Mouse (Mus musculus): ENCODE measurements at regions not wholly inside any gene's neighbourhood (a gene's known extent, or its start where the extent isn't known, plus 50 kb on each side); places are given as distances from the start of the nearest gene placed in this dataset.
A peak's percentile ranks its signal among the peaks of the same experiment; 100 is the strongest.
"Not testable (repeated sequence)": the region's sequence is repeated elsewhere in the genome, so short reads cannot be mapped to it uniquely, and the experiment has no call there.

DNA sequence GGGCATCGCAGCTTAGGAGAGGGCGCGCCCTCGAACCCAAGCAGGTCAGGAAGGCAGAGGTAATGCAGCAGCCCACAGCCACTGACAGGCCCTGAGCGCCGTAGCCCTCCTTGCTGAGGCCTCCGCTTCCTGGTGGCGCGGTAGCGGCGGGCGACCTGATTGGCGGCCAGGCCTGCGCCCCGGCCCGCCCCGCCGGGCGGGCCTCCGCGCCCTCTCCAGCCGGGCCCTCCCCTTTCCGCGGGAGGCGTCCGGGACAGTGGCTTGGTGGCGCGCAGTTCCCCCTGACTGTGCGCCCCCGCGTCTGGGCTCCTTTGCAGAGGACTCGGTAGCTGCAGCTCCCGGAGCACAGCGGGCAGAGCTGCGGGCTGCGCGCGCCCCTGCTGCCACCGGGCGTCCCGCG is 242.1 kb downstream of the Gm21863 start:
- H3K36me3 ChIP-seq (ENCODE audit: control insufficient read depth, insufficient read depth, low read length, poor library complexity, severe bottlenecking); DNase-seq (ENCODE audit: low read depth, low spot score); H3K27me3 ChIP-seq (ENCODE audit: control insufficient read depth, insufficient read depth, low read length, poor library complexity, severe bottlenecking): not testable (repeated sequence)

- H3K27me3 ChIP-seq (ENCODE audit: control insufficient read depth, insufficient read depth, low read length, poor library complexity, severe bottlenecking); H3K36me3 ChIP-seq (ENCODE audit: control insufficient read depth, insufficient read depth, low read length, poor library complexity, severe bottlenecking); DNase-seq (ENCODE audit: low read depth, low spot score): not testable (repeated sequence)
These were observed 242.6 kb downstream of the Gm21863 start for GRCm38 (mm10) chr12:20196905-20197304.

- DNase-seq (ENCODE audit: low read depth, low spot score); H3K36me3 ChIP-seq (ENCODE audit: control insufficient read depth, insufficient read depth, low read length, poor library complexity, severe bottlenecking): not testable (repeated sequence)
These were observed 269.6 kb downstream of the Gm21863 start for GRCm38 (mm10) chr12:20223921-20224320.

DNA sequence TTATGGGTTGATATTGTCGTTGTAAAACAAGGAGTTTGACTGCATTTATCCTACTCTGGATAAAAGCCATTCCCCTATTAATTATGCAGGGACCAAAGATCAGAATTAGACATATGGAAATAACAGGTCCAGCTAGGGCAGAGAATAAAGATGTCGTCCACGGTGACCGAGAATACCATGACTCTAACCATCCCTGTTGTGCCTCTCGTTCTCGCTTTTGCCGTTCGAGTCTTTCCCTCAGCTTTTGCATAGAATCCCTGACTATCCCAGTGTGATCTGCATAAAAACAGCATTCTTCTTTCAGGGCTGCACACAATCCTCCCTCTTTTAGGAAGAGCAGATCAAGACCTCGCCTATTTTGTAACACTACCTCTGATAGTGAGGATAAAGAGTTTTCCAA is 272.5 kb downstream of the Gm21863 start:
- H3K27me3 ChIP-seq (ENCODE audit: control insufficient read depth, insufficient read depth, low read length, poor library complexity, severe bottlenecking); H3K36me3 ChIP-seq (ENCODE audit: control insufficient read depth, insufficient read depth, low read length, poor library complexity, severe bottlenecking): not testable (repeated sequence)
- DNase-seq (ENCODE audit: low read depth, low spot score): peak; percentile 3

More at GRCm38 (mm10) chr12:20223921-20224320, 269.6 kb downstream of the Gm21863 start:
- not testable (repeated sequence) for H3K27me3 ChIP-seq (ENCODE audit: control insufficient read depth, insufficient read depth, low read length, poor library complexity, severe bottlenecking)

DNA sequence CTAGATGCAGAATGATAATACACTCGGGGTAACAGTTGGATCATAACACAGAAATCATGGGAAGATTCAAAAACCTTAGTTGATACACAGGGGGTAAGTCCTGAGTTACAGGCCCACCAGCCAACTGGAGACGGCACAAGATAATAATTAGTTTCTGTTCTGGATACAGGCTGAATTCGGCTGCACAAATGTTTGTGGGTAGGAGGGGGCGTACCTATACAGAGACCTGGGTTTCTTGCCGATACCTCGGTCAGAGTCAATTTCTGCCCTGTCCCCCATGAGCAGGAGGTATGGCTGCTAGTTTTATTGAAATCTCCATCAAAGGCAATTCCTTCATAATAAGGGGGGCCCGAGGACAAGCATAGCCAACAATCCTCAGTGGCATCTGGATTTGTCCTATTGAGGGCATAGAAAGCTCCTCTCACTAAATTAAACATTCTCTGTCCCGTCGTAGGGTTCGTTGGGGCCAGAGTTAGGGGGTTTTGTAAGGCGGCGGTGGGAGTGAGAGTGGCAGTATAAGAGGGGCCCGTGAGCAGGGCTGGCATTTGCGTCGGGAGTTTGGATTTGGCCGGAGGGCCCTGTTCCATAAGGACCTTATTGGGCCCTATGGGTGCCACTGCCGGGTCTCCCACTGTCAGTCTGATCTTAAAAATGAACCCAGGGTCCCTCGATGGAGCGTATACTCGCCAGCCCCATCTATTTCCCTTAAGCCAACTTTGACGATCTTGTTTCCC is 273.3 kb downstream of the Gm21863 start:
- peak; percentile 0 for DNase-seq (ENCODE audit: low read depth, low spot score)
- H3K36me3 ChIP-seq (ENCODE audit: control insufficient read depth, insufficient read depth, low read length, poor library complexity, severe bottlenecking): not testable (repeated sequence)

DNA sequence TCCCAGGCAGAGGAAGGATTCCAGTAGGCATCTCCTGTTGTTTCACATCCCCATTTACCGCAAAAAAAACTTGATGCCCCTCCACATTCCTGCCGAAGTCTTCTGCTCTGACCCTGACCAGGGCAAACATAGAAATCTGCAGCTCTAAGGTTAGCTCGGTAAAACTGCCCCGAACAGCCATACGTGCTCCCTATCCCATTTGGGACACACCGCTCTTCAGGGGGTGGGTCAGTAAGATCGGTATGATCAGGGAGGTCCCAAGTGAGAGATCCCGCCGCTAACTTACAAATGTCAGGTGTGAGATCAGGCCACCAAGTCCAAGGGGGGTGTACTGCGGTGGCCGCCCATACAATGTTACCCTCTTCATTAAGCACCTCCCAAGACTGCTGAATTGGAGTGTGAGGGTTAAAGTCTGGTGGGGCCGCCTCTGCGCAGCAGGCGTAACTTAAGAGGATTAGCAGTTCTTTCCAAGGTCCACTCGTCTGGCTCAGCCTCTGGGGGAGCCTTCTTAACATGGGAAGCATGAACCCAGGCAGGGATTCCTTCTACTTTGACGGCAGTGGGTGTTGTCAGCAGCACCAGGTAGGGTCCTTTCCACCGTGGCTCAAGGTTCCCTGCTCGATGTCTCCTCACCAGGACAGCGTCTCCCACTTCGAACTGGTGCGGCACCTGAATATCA is 274.2 kb downstream of the Gm21863 start:
- H3K36me3 ChIP-seq (ENCODE audit: control insufficient read depth, insufficient read depth, low read length, poor library complexity, severe bottlenecking); H3K27me3 ChIP-seq (ENCODE audit: control insufficient read depth, insufficient read depth, low read length, poor library complexity, severe bottlenecking): not testable (repeated sequence)
- peak; percentile 7 for DNase-seq (ENCODE audit: low read depth, low spot score)

More for the DNA sequence above, 273.3 kb downstream of the Gm21863 start:
- H3K27me3 ChIP-seq (ENCODE audit: control insufficient read depth, insufficient read depth, low read length, poor library complexity, severe bottlenecking): not testable (repeated sequence)

DNA sequence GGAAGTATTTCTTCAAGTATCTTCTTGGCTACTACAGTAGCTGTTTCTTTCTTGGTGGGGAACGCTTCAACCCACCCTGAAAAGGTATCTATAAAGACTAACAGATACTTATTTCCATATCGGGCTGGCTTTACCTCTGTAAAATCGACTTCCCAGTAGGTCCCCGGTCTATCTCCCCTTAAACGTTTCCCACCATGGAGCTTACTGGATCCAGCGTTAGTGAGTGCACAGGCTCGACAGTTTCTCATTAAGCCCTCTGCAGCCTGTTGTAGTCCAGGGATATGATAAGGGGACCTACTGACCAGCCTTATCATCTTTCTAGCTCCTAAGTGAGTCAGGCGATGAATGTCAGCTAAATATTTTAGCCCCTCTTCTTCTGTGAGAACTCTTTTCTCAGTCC is 275.1 kb downstream of the Gm21863 start:
- not testable (repeated sequence) for H3K27me3 ChIP-seq (ENCODE audit: control insufficient read depth, insufficient read depth, low read length, poor library complexity, severe bottlenecking); H3K36me3 ChIP-seq (ENCODE audit: control insufficient read depth, insufficient read depth, low read length, poor library complexity, severe bottlenecking)
- DNase-seq (ENCODE audit: low read depth, low spot score): peak; percentile 5

- DNase-seq (ENCODE audit: low read depth, low spot score): peak; percentile 3
- Histone ChIP-seq H3K27me3 (ENCODE audit: control insufficient read depth, insufficient read depth, low read length, poor library complexity, severe bottlenecking) (no peaks in the 10 kb centered on the region), H3K36me3 (ENCODE audit: control insufficient read depth, insufficient read depth, low read length, poor library complexity, severe bottlenecking) (no peaks in the 10 kb centered on the region)
These were observed 276.0 kb downstream of the Gm21863 start for GRCm38 (mm10) chr12:20230141-20230892.

GRCm38 (mm10) chr12:20230893-20231235 is 276.6 kb downstream of the Gm21863 start:
- peak; percentile 16 for DNase-seq (ENCODE audit: low read depth, low spot score)
- Histone ChIP-seq H3K27me3 (ENCODE audit: control insufficient read depth, insufficient read depth, low read length, poor library complexity, severe bottlenecking) (no peaks in the 10 kb centered on the region), H3K36me3 (ENCODE audit: control insufficient read depth, insufficient read depth, low read length, poor library complexity, severe bottlenecking) (no peaks in the 10 kb centered on the region)

DNA sequence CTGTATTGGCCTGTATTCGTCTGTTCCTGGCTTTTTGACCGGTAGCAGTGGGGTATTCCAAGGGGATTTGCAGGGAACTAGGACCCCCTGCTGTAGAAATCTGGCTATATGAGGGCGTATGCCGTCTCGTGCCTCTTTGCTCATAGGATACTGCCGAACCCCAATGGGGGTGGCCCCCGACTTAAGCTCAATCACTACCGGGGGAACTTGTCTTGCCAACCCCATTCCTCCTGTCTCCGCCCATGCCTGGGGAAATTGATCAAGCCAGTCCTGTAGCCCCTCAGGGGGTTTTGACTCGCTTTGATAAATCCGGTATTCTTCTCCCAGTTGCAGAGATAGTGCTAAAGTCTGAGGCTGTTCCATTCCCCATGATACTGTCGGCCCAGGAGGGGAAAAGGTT is 277.2 kb downstream of the Gm21863 start:
- H3K27me3 ChIP-seq (ENCODE audit: control insufficient read depth, insufficient read depth, low read length, poor library complexity, severe bottlenecking): no peaks in the 10 kb centered on the region
- peak; percentile 10 for DNase-seq (ENCODE audit: low read depth, low spot score)

GRCm38 (mm10) chr12:20231986-20232541 is 277.8 kb downstream of the Gm21863 start:
- peak; percentile 6 for DNase-seq (ENCODE audit: low read depth, low spot score)
- Histone ChIP-seq H3K36me3 (ENCODE audit: control insufficient read depth, insufficient read depth, low read length, poor library complexity, severe bottlenecking) (no peaks in the 10 kb centered on the region), H3K27me3 (ENCODE audit: control insufficient read depth, insufficient read depth, low read length, poor library complexity, severe bottlenecking) (no peaks in the 10 kb centered on the region)

More for the DNA sequence above, 277.2 kb downstream of the Gm21863 start:
- H3K36me3 ChIP-seq (ENCODE audit: control insufficient read depth, insufficient read depth, low read length, poor library complexity, severe bottlenecking): no peaks in the 10 kb centered on the region

DNA sequence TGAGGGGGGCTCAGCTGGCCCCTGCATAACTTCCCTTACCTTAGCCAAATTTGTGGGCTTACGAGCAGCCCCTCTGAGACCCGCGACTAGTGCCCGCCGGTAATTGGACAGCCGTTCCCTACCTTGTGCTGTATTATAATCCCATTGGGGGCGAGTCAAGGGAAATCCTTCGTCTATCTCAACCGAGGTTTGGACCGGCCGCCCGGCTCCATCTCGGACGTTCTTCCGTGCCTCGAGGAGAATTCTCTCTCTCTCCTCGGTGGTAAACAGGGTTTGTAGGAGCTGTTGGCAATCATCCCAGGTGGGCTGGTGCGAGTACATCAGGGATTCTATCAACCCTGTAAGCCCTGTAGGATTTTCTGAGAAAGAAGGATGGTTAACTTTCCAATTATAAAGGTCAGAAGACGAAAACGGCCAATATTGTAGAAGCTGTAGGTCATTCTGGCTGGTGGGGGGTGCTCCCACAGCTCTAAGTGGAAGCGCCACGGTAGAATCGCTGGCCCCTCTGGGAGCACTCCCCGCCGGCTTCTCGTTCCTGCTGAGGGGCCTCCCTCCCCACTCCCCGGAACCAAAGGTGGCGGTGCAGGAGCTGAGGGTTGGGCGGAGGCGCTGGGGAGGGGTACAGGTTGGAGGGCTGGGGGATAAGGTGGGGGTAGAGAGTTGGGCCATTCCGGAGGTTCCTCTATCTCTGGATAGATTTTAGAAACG is 278.6 kb downstream of the Gm21863 start:
- Histone ChIP-seq H3K27me3 (ENCODE audit: control insufficient read depth, insufficient read depth, low read length, poor library complexity, severe bottlenecking) (no peaks in the 10 kb centered on the region), H3K36me3 (ENCODE audit: control insufficient read depth, insufficient read depth, low read length, poor library complexity, severe bottlenecking) (no peaks in the 10 kb centered on the region)
- DNase-seq (ENCODE audit: low read depth, low spot score): peak; percentile 8

DNA sequence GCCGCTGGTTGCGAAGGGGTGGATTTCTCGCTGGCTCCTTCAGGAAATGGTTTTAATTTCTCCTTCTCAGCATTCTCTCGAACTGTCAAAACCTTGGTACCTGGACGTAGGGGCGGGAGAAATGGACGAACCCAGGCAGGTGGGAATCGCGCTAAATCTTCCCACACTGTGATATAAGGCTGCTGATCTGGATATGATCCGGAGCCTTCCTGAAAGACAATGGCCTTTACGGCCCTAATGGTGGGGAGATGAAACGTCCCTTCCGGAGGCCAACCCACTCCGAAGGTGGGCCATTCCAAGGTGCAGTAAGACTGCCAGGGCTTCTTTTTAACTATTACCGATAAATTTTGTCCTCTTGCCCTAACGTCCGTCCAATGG is 279.1 kb downstream of the Gm21863 start:
- H3K27me3 ChIP-seq (ENCODE audit: control insufficient read depth, insufficient read depth, low read length, poor library complexity, severe bottlenecking): no peaks in the 10 kb centered on the region
- H3K36me3 ChIP-seq (ENCODE audit: control insufficient read depth, insufficient read depth, low read length, poor library complexity, severe bottlenecking): no peaks in the 10 kb centered on the region
- DNase-seq (ENCODE audit: low read depth, low spot score): peak; percentile 7

- DNase-seq (ENCODE audit: low read depth, low spot score): peak; percentile 13
- H3K27me3 ChIP-seq (ENCODE audit: control insufficient read depth, insufficient read depth, low read length, poor library complexity, severe bottlenecking): no peaks in the 10 kb centered on the region
- H3K36me3 ChIP-seq (ENCODE audit: control insufficient read depth, insufficient read depth, low read length, poor library complexity, severe bottlenecking): no peaks in the 10 kb centered on the region
These were observed 279.6 kb downstream of the Gm21863 start for GRCm38 (mm10) chr12:20233871-20234307.
